Mouse (Mus musculus): ENCODE measurements around the gene Cldnd2. TPM values are rescaled to one million over a fixed set of nuclear protein-coding genes. Genes with fewer than 3 reads are reported as not detected.

The Cldnd2 gene
- total and polyA plus RNA-seq, 2 experiments: 0.17 TPM; not detected in 1

- TF ChIP-seq POLR2A (IDR thresholded peaks at IDR 0.05; ENCODE audit: extremely low read depth, insufficient read depth, low read length) (no peak), CTCF (IDR thresholded peaks at IDR 0.05; ENCODE audit: low read depth, low read length) (no peak)
- peaks cover 9% of the 10 kb centered on the region; the same call in 1 of the 2 replicates for H3K27me3 ChIP-seq (ENCODE audit: control insufficient read depth, insufficient read depth, low read length)
- no peak within 1 kb of the TSS for H3K9ac ChIP-seq (ENCODE audit: low read depth, low read length)
- H3K36me3 ChIP-seq (ENCODE audit: control insufficient read depth, insufficient read depth, low read length): no peaks in the 10 kb centered on the region
- 4% methylated on average over 16 of the region's 41 CpGs for WGBS
- no peaks in the 10 kb centered on the region for H3K4me1 ChIP-seq (ENCODE audit: control insufficient read depth, insufficient read depth, low read length)
- H3K79me2 ChIP-seq (ENCODE audit: control insufficient read depth, insufficient read depth, low read length): no peaks in the 10 kb centered on the region
- no peak within 1 kb of the TSS for H3K27ac ChIP-seq (replicated peaks; ENCODE audit: insufficient read depth, low read depth, low read length)
- no peak for DNase-seq (ENCODE audit: extremely low read depth, low read depth, low spot score)
- H3K4me3 ChIP-seq (ENCODE audit: insufficient read depth, low read depth, low read length): peak within 1 kb of the TSS; percentile 13; the same call in 1 of the 2 replicates
Measured at GRCm38 (mm10) chr7:43489631-43490125, 49.1 kb downstream of the Cldnd2 start, which contains the start of gene Iglon5. TSS of gene Iglon5 (minus strand) at chr7:43490075.

- Histone ChIP-seq H3K79me2 (ENCODE audit: control insufficient read depth, insufficient read depth, low read length) (no peaks in the 10 kb centered on the region), H3K27ac (replicated peaks; ENCODE audit: insufficient read depth, low read depth, low read length) (no peak overlapping the region), H3K9ac (ENCODE audit: low read depth, low read length) (no peak overlapping the region), H3K36me3 (ENCODE audit: control insufficient read depth, insufficient read depth, low read length) (no peaks in the 10 kb centered on the region), H3K4me3 (ENCODE audit: insufficient read depth, low read depth, low read length) (no peak overlapping the region), H3K4me1 (ENCODE audit: control insufficient read depth, insufficient read depth, low read length) (no peaks in the 10 kb centered on the region), H3K27me3 (ENCODE audit: control insufficient read depth, insufficient read depth, low read length) (peaks cover 9% of the 10 kb centered on the region; the same call in 1 of the 2 replicates)
- no peak for DNase-seq (ENCODE audit: extremely low read depth, low read depth, low spot score)
- no peak for TF ChIP-seq POLR2A (IDR thresholded peaks at IDR 0.05; ENCODE audit: extremely low read depth, insufficient read depth, low read length)
- no peak for TF ChIP-seq CTCF (IDR thresholded peaks at IDR 0.05; ENCODE audit: low read depth, low read length)
- WGBS: 1% methylated on average over 8 of the region's 13 CpGs
Measured at GRCm38 (mm10) chr7:43490182-43490584, 49.6 kb downstream of the Cldnd2 start.

GRCm38 (mm10) chr7:43490861-43491260 lies 50.3 kb downstream of the Cldnd2 start:
- Histone ChIP-seq H3K4me1 (ENCODE audit: control insufficient read depth, insufficient read depth, low read length) (no peaks in the 10 kb centered on the region), H3K36me3 (ENCODE audit: control insufficient read depth, insufficient read depth, low read length) (no peaks in the 10 kb centered on the region), H3K4me3 (ENCODE audit: insufficient read depth, low read depth, low read length) (no peak overlapping the region), H3K27me3 (ENCODE audit: control insufficient read depth, insufficient read depth, low read length) (peaks cover 9% of the 10 kb centered on the region; the same call in 1 of the 2 replicates), H3K27ac (replicated peaks; ENCODE audit: insufficient read depth, low read depth, low read length) (no peak overlapping the region), H3K9ac (ENCODE audit: low read depth, low read length) (no peak overlapping the region), H3K79me2 (ENCODE audit: control insufficient read depth, insufficient read depth, low read length) (no peaks in the 10 kb centered on the region)
- TF ChIP-seq POLR2A (IDR thresholded peaks at IDR 0.05; ENCODE audit: extremely low read depth, insufficient read depth, low read length) (no peak), CTCF (IDR thresholded peaks at IDR 0.05; ENCODE audit: low read depth, low read length) (no peak)
- no peak for DNase-seq (ENCODE audit: extremely low read depth, low read depth, low spot score)
- 57% methylated on average over 9 of the region's 9 CpGs for WGBS

Other genes with a start within 250 kb of the Cldnd2 start
- 12.1 and 12.2 TPM in 2 replicates for gene Zfp715, start 127.5 kb upstream of the Cldnd2 start, total RNA-seq (2014; rRNA removed)
- gene Zfp715, start 127.5 kb upstream of the Cldnd2 start, polyA plus RNA-seq (2012; rRNA removed): 1.7 and 1.8 TPM in 2 replicates
- 0.09 and 0.27 TPM in 2 replicates for gene Siglecf, start 89.4 kb upstream of the Cldnd2 start, total RNA-seq (2014; rRNA removed)
- 0.05 and 0.10 TPM in 2 replicates for gene Siglecf, start 89.4 kb upstream of the Cldnd2 start, polyA plus RNA-seq (2012; rRNA removed)
- 0.09 and 0.40 TPM in 2 replicates for gene Siglecg, start 32.6 kb upstream of the Cldnd2 start, total RNA-seq (2014; rRNA removed)
- gene Siglecg, start 32.6 kb upstream of the Cldnd2 start, polyA plus RNA-seq (2012; rRNA removed): 0.36 and 1.1 TPM in 2 replicates
- not detected in 2 replicates for gene Lim2, start 13.1 kb upstream of the Cldnd2 start, total RNA-seq (2014; rRNA removed)
- gene Lim2, start 13.1 kb upstream of the Cldnd2 start, polyA plus RNA-seq (2012; rRNA removed): not detected in 2 replicates
- gene Nkg7, start 3.7 kb upstream of the Cldnd2 start, total RNA-seq (2014; rRNA removed): 0.81 and 1.1 TPM in 2 replicates
- gene Nkg7, start 3.7 kb upstream of the Cldnd2 start, polyA plus RNA-seq (2012; rRNA removed): 1.7 and 2.5 TPM in 2 replicates
- 473 and 572 TPM in 2 replicates for gene Etfb, start 3.3 kb downstream of the Cldnd2 start, total RNA-seq (2014; rRNA removed)
- gene Etfb, start 3.3 kb downstream of the Cldnd2 start, polyA plus RNA-seq (2012; rRNA removed): 330 and 416 TPM in 2 replicates
- gene Gm45233, start 3.3 kb downstream of the Cldnd2 start, total RNA-seq (2014; rRNA removed): not detected in 2 replicates
- 0.28 TPM in 1 of 2 replicates, not detected in the other for gene Gm45233, start 3.3 kb downstream of the Cldnd2 start, polyA plus RNA-seq (2012; rRNA removed)
- gene Vsig10l, start 22.4 kb downstream of the Cldnd2 start, total RNA-seq (2014; rRNA removed): 0.37 and 0.47 TPM in 2 replicates
- gene Vsig10l, start 22.4 kb downstream of the Cldnd2 start, polyA plus RNA-seq (2012; rRNA removed): 0.80 and 1.6 TPM in 2 replicates
- 0.13 and 0.18 TPM in 2 replicates for gene Iglon5, start 49.3 kb downstream of the Cldnd2 start, total RNA-seq (2014; rRNA removed)
- 0.62 and 0.81 TPM in 2 replicates for gene Iglon5, start 49.3 kb downstream of the Cldnd2 start, polyA plus RNA-seq (2012; rRNA removed)
- not detected in 2 replicates for gene 4931406B18Rik, start 65.2 kb downstream of the Cldnd2 start, total RNA-seq (2014; rRNA removed)
- not detected in 2 replicates for gene 4931406B18Rik, start 65.2 kb downstream of the Cldnd2 start, polyA plus RNA-seq (2012; rRNA removed)
- 0.28 and 1.3 TPM in 2 replicates for gene Cd33, start 103.6 kb downstream of the Cldnd2 start, total RNA-seq (2014; rRNA removed)
- gene Cd33, start 103.6 kb downstream of the Cldnd2 start, polyA plus RNA-seq (2012; rRNA removed): 0.16 and 1.0 TPM in 2 replicates
- gene Zfp658, start 121.5 kb downstream of the Cldnd2 start, total RNA-seq (2014; rRNA removed): 1.1 and 1.2 TPM in 2 replicates
- gene Zfp658, start 121.5 kb downstream of the Cldnd2 start, polyA plus RNA-seq (2012; rRNA removed): 0.20 and 0.49 TPM in 2 replicates
- 3.5 and 3.9 TPM in 2 replicates for gene Zfp719, start 138.8 kb downstream of the Cldnd2 start, total RNA-seq (2014; rRNA removed)
- 0.59 and 1.1 TPM in 2 replicates for gene Zfp719, start 138.8 kb downstream of the Cldnd2 start, polyA plus RNA-seq (2012; rRNA removed)
- 0.09 TPM in 1 of 2 replicates, not detected in the other for gene Zfp819, start 166.4 kb downstream of the Cldnd2 start, total RNA-seq (2014; rRNA removed)
- gene Zfp819, start 166.4 kb downstream of the Cldnd2 start, polyA plus RNA-seq (2012; rRNA removed): not detected in 2 replicates
- gene Ceacam18, start 193.9 kb downstream of the Cldnd2 start, total RNA-seq (2014; rRNA removed): not detected in 2 replicates
- gene Ceacam18, start 193.9 kb downstream of the Cldnd2 start, polyA plus RNA-seq (2012; rRNA removed): not detected in 2 replicates
- gene Siglece, start 219.4 kb downstream of the Cldnd2 start, total RNA-seq (2014; rRNA removed): 2.1 and 3.0 TPM in 2 replicates
- gene Siglece, start 219.4 kb downstream of the Cldnd2 start, polyA plus RNA-seq (2012; rRNA removed): 2.2 and 4.5 TPM in 2 replicates
- gene Ctu1, start 231.2 kb downstream of the Cldnd2 start, total RNA-seq (2014; rRNA removed): 2.4 and 3.2 TPM in 2 replicates
- 5.1 and 5.8 TPM in 2 replicates for gene Ctu1, start 231.2 kb downstream of the Cldnd2 start, polyA plus RNA-seq (2012; rRNA removed)
- gene Klk14, start 249.6 kb downstream of the Cldnd2 start, total RNA-seq (2014; rRNA removed): not detected in 2 replicates
- gene Klk14, start 249.6 kb downstream of the Cldnd2 start, polyA plus RNA-seq (2012; rRNA removed): not detected in 2 replicates

All from liver, adult 2 months (tissue).